ENCODE assay signal across 8 mouse cellular contexts in genomic region chr7:73422223-73423113, GRCm38 (mm10). TPM values are rescaled to one million over a fixed set of nuclear protein-coding genes. Genes with fewer than 3 reads are reported as not detected.
DNase-seq lines count a peak whose midpoint lies in the region; ATAC-seq and TF ChIP-seq lines count a peak whose summit lies in the region.

No protein-coding gene starts in this region.

- peaks cover 8% of the 10 kb centered on the region; the same call in 1 of the 2 replicates for H3K4me1 ChIP-seq in kidney, embryonic 14.5 days (ENCODE audit: control insufficient read depth, insufficient read depth, low read length)
- peaks cover 68% of the 10 kb centered on the region for H3K4me1 ChIP-seq in forebrain, embryonic 13.5 days
- peaks cover 58% of the 10 kb centered on the region for H3K4me1 ChIP-seq in hindbrain, embryonic 15.5 days (replicated peaks)
- peaks cover 52% of the 10 kb centered on the region for H3K4me1 ChIP-seq in midbrain, embryonic 11.5 days (ENCODE audit: control insufficient read depth, insufficient read depth, low read length)
- H3K4me1 ChIP-seq in spleen, adult 2 months (ENCODE audit: control insufficient read depth, insufficient read depth, insufficient read length) = no peaks in the 10 kb centered on the region

- H3K36me3 ChIP-seq in kidney, embryonic 14.5 days (ENCODE audit: control insufficient read depth, insufficient read depth, low read length) = peaks cover 24% of the 10 kb centered on the region
- H3K36me3 ChIP-seq in forebrain, embryonic 13.5 days (ENCODE audit: poor library complexity, severe bottlenecking) = peaks cover 44% of the 10 kb centered on the region
- H3K36me3 ChIP-seq in hindbrain, embryonic 15.5 days = peaks cover 12% of the 10 kb centered on the region
- H3K36me3 ChIP-seq in midbrain, embryonic 11.5 days (ENCODE audit: control insufficient read depth, insufficient read depth, low read length) = peaks cover 19% of the 10 kb centered on the region
- peaks cover under 1% of the 10 kb centered on the region; the same call in 1 of the 2 replicates for H3K36me3 ChIP-seq in spleen, adult 2 months (ENCODE audit: control insufficient read depth, insufficient read depth, low read length)

- no peaks in the 10 kb centered on the region for H3K9me3 ChIP-seq in kidney, embryonic 14.5 days (ENCODE audit: control insufficient read depth, low read length)
- H3K9me3 ChIP-seq in forebrain, embryonic 13.5 days (replicated peaks) = no peaks in the 10 kb centered on the region
- no peaks in the 10 kb centered on the region for H3K9me3 ChIP-seq in hindbrain, embryonic 15.5 days
- H3K9me3 ChIP-seq in midbrain, embryonic 11.5 days (ENCODE audit: control insufficient read depth, low read length) = no peaks in the 10 kb centered on the region

- H3K4me2 ChIP-seq in kidney, embryonic 14.5 days (replicated peaks; ENCODE audit: low read depth, low read length) = no peak overlapping the region
- H3K4me2 ChIP-seq in forebrain, embryonic 13.5 days = no peak overlapping the region
- H3K4me2 ChIP-seq in hindbrain, embryonic 15.5 days = no peak overlapping the region
- no peak overlapping the region for H3K4me2 ChIP-seq in midbrain, embryonic 11.5 days

- H3K27me3 ChIP-seq in kidney, embryonic 14.5 days (ENCODE audit: control insufficient read depth, insufficient read depth, low read length) = no peaks in the 10 kb centered on the region
- H3K27me3 ChIP-seq in forebrain, embryonic 13.5 days = no peaks in the 10 kb centered on the region
- H3K27me3 ChIP-seq in hindbrain, embryonic 15.5 days = no peaks in the 10 kb centered on the region
- no peaks in the 10 kb centered on the region for H3K27me3 ChIP-seq in midbrain, embryonic 11.5 days (ENCODE audit: control insufficient read depth, insufficient read depth, low read length)
- no peaks in the 10 kb centered on the region for H3K27me3 ChIP-seq in spleen, adult 2 months (ENCODE audit: control insufficient read depth, insufficient read depth, low read length)

- no peak overlapping the region for H3K4me3 ChIP-seq in kidney, embryonic 14.5 days (ENCODE audit: low read length)
- no peak overlapping the region for H3K4me3 ChIP-seq in forebrain, embryonic 13.5 days
- no peak overlapping the region for H3K4me3 ChIP-seq in hindbrain, embryonic 15.5 days
- no peak overlapping the region for H3K4me3 ChIP-seq in left cerebral cortex, adult 2 months
- H3K4me3 ChIP-seq in midbrain, embryonic 11.5 days (ENCODE audit: low read depth, low read length) = no peak overlapping the region
- no peak overlapping the region for H3K4me3 ChIP-seq in spleen, adult 2 months (ENCODE audit: extremely low read depth, insufficient read depth, insufficient read length)

- no peak for TF ChIP-seq POLR2A in spleen, adult 2 months (IDR thresholded peaks at IDR 0.05; ENCODE audit: low read depth, low read length)

- peak; percentile 87 for TF ChIP-seq CTCF in left cerebral cortex, adult 2 months (IDR thresholded peaks at IDR 0.05)
- TF ChIP-seq CTCF in spleen, adult 2 months (IDR thresholded peaks at IDR 0.05; ENCODE audit: extremely low read depth, insufficient read depth, insufficient read length, insufficient replicate concordance) = peak; percentile 73; the same call in 1 of the 2 replicates

- ATAC-seq in kidney, embryonic 14.5 days (ENCODE audit: low FRiP score, low TSS enrichment) = no peak; the same call in none of the 2 replicates
- peak; percentile 56 for ATAC-seq in cerebellum, adult (ENCODE audit: insufficient number of reproducible peaks, low FRiP score, low TSS enrichment)
- peak; percentile 57 for ATAC-seq in forebrain, embryonic 13.5 days
- ATAC-seq in hindbrain, embryonic 15.5 days (ENCODE audit: low FRiP score, low read depth) = peak; percentile 10; the same call in 1 of the 2 replicates
- ATAC-seq in midbrain, embryonic 11.5 days (ENCODE audit: low FRiP score) = peak; percentile 41

- no peak overlapping the region for H3K27ac ChIP-seq in kidney, embryonic 14.5 days (ENCODE audit: low read depth, low read length)
- peak overlapping the region; percentile 68; the same call in 1 of the 2 replicates for H3K27ac ChIP-seq in forebrain, embryonic 13.5 days
- H3K27ac ChIP-seq in hindbrain, embryonic 15.5 days (replicated peaks) = peak overlapping the region; percentile 64
- H3K27ac ChIP-seq in left cerebral cortex, adult 2 months = peak overlapping the region; percentile 64; the same call in 1 of the 2 replicates
- peak overlapping the region; percentile 48 for H3K27ac ChIP-seq in midbrain, embryonic 11.5 days (ENCODE audit: low read depth, low read length)
- no peak overlapping the region for H3K27ac ChIP-seq in spleen, adult 2 months (ENCODE audit: insufficient read depth, low read length)

- WGBS in kidney, embryonic 14.5 days = 28% methylated on average over 12 of the region's 12 CpGs
- WGBS in forebrain, embryonic 13.5 days = 23% methylated on average over 12 of the region's 12 CpGs
- 23% methylated on average over 12 of the region's 12 CpGs for WGBS in hindbrain, embryonic 15.5 days
- 27% methylated on average over 12 of the region's 12 CpGs for WGBS in midbrain, embryonic 11.5 days
- 37% methylated on average over 12 of the region's 12 CpGs for WGBS in spleen, adult 2 months

- intact Hi-C loops in left cerebral cortex, adult 2 months (cut with DNase I) = loop anchor here (1.0 to 5.0 kb wide), 2 partner anchors 395 to 1022 kb away; no protein-coding TSS in a partner anchor

- peak; percentile 58 for DNase-seq in kidney, adult 11 months
- DNase-seq in left cerebral cortex, adult 2 months (ENCODE audit: extremely low spot score in 1 of 2, low spot score in 2 of 2) = peak; percentile 86 to 89
- peak; percentile 97 for DNase-seq in midbrain, embryonic 11.5 days (ENCODE audit: low spot score, missing footprints)
- DNase-seq in spleen, adult 2 months (ENCODE audit: low read depth in 1 of 2, low spot score in 2 of 2) = peak; percentile 17 to 57

- no peak overlapping the region for H3K9ac ChIP-seq in kidney, embryonic 14.5 days (ENCODE audit: low read depth, low read length)
- no peak overlapping the region for H3K9ac ChIP-seq in forebrain, embryonic 13.5 days
- no peak overlapping the region for H3K9ac ChIP-seq in hindbrain, embryonic 15.5 days
- no peak overlapping the region for H3K9ac ChIP-seq in midbrain, embryonic 11.5 days (ENCODE audit: low read length)

RNA-seq across cellular contexts. Expression of gene Rgma, which starts 47.2 kb away (rescaled TPM):
- polyA plus RNA-seq in kidney, embryonic 14.5 days (2014; fragmentation: Nextera tagmentation; extraction: Ambion mirVana) = 17.3 and 18.7 TPM in 2 replicates
- 24.7 and 27.6 TPM in 2 replicates for polyA plus RNA-seq in forebrain, embryonic 13.5 days (2015; fragmentation: Nextera tagmentation; extraction: Ambion mirVana)
- 39.5 and 45.1 TPM in 2 replicates for polyA plus RNA-seq in hindbrain, embryonic 15.5 days (2015; fragmentation: Nextera tagmentation; extraction: Ambion mirVana)
- total RNA-seq in left cerebral cortex, adult 2 months (2021) = 10 to 100 TPM; 52.3 to 54.6 TPM
- polyA plus RNA-seq in midbrain, embryonic 11.5 days (2014; fragmentation: Nextera tagmentation; extraction: Ambion mirVana) = 43.9 and 47.5 TPM in 2 replicates
- 4.7 and 4.8 TPM in 2 replicates for polyA plus RNA-seq in spleen, adult 2 months (2012; rRNA removed)

Comparison
In these comparisons a context has a peak if more than half of its experiments do, and no peak if none do; other contexts are left out.
1. DNase-seq: peak in every context shown above with its lines; median percentile 97 in midbrain, embryonic 11.5 days; 88 in left cerebral cortex, adult 2 months; 58 in kidney, adult 11 months; 37 in spleen, adult 2 months.
2. H3K27ac ChIP-seq: peak in forebrain, embryonic 13.5 days (single experiment), hindbrain, embryonic 15.5 days (single experiment), left cerebral cortex, adult 2 months (single experiment) and midbrain, embryonic 11.5 days (single experiment); none in kidney, embryonic 14.5 days (single experiment) and spleen, adult 2 months (single experiment).